Mouse (Mus musculus) lung, postnatal 25 days (tissue): ENCODE measurements around the gene Pgm5.
A peak's percentile ranks its signal among the peaks of the same experiment; 100 is the strongest.

Experiments used
- DNase-seq: peaks from one replicate; pipeline ENCODE4 v3.0.0; 2022; ENCODE audit warnings: low spot score

The Pgm5 gene

GRCm38 (mm10) chr19:24871037-24871635 lies 9.5 kb upstream of the Pgm5 start:
- DNase-seq, result peak; percentile 55

- no peak for DNase-seq
Measured at GRCm38 (mm10) chr19:24865436-24865835, 3.8 kb upstream of the Pgm5 start.

- no peak for DNase-seq
Measured at GRCm38 (mm10) chr19:24861276-24861611, 411 bp downstream of the Pgm5 start.

- DNase-seq, result no peak
Measured at GRCm38 (mm10) chr19:24851456-24852315, 10.0 kb downstream of the Pgm5 start.

- DNase-seq, result no peak
Measured at GRCm38 (mm10) chr19:24848844-24849243, 12.8 kb downstream of the Pgm5 start.

GRCm38 (mm10) chr19:24848345-24848744 lies 13.3 kb downstream of the Pgm5 start:
- no peak for DNase-seq

GRCm38 (mm10) chr19:24845007-24845546 lies 16.6 kb downstream of the Pgm5 start:
- no peak for DNase-seq

GRCm38 (mm10) chr19:24842080-24842479 lies 19.6 kb downstream of the Pgm5 start:
- DNase-seq, result no peak

- peak; percentile 11 for DNase-seq
Measured at GRCm38 (mm10) chr19:24824517-24824916, 37.1 kb downstream of the Pgm5 start.

- no peak for DNase-seq
Measured at GRCm38 (mm10) chr19:24815661-24816221, 45.9 kb downstream of the Pgm5 start.

GRCm38 (mm10) chr19:24812861-24813293 lies 48.8 kb downstream of the Pgm5 start:
- no peak for DNase-seq

- DNase-seq, result no peak
Measured at GRCm38 (mm10) chr19:24812106-24812810, 49.4 kb downstream of the Pgm5 start.

GRCm38 (mm10) chr19:24811451-24811850 lies 50.2 kb downstream of the Pgm5 start:
- no peak for DNase-seq

GRCm38 (mm10) chr19:24806013-24806412 lies 55.6 kb downstream of the Pgm5 start:
- DNase-seq, result no peak

GRCm38 (mm10) chr19:24797606-24798005 lies 64.0 kb downstream of the Pgm5 start:
- peak; percentile 12 for DNase-seq

GRCm38 (mm10) chr19:24794350-24794749 lies 67.3 kb downstream of the Pgm5 start:
- DNase-seq, result no peak

GRCm38 (mm10) chr19:24793545-24794139 lies 68.0 kb downstream of the Pgm5 start:
- DNase-seq, result no peak

GRCm38 (mm10) chr19:24792876-24793275 lies 68.8 kb downstream of the Pgm5 start:
- no peak for DNase-seq

- DNase-seq, result no peak
Measured at GRCm38 (mm10) chr19:24785898-24786297, 75.8 kb downstream of the Pgm5 start.

GRCm38 (mm10) chr19:24785056-24785675 lies 76.5 kb downstream of the Pgm5 start:
- DNase-seq, result no peak

- DNase-seq, result no peak
Measured at GRCm38 (mm10) chr19:24783736-24784135, 77.9 kb downstream of the Pgm5 start.
